Mouse (Mus musculus): Measurements from ENCODE around the gene Usp43. TPM values are rescaled to one million over a fixed set of nuclear protein-coding genes. Genes with fewer than 3 reads are reported as not detected.

Usp43 gene
- polyA plus RNA-seq, 1 experiment = not detected

- no peak for TF ChIP-seq GATA1 (IDR thresholded peaks at IDR 0.05; ENCODE audit: low read length)
Measured at GRCm38 (mm10) chr11:67853996-67854395, 68.0 kb downstream of the Usp43 start.

- no peak for TF ChIP-seq GATA1 (IDR thresholded peaks at IDR 0.05; ENCODE audit: low read length)
Measured at GRCm38 (mm10) chr11:67851770-67852169, 70.2 kb downstream of the Usp43 start.

- no peak for TF ChIP-seq GATA1 (IDR thresholded peaks at IDR 0.05; ENCODE audit: low read length)
Measured at GRCm38 (mm10) chr11:67845193-67845592, 76.8 kb downstream of the Usp43 start.

- no peak for TF ChIP-seq GATA1 (IDR thresholded peaks at IDR 0.05; ENCODE audit: low read length)
Measured at GRCm38 (mm10) chr11:67839810-67840209, 82.1 kb downstream of the Usp43 start.

GRCm38 (mm10) chr11:67835408-67836078 is 86.4 kb downstream of the Usp43 start:
- TF ChIP-seq GATA1 (IDR thresholded peaks at IDR 0.05; ENCODE audit: low read length) = no peak

GRCm38 (mm10) chr11:67831820-67832219 is 90.1 kb downstream of the Usp43 start:
- no peak for TF ChIP-seq GATA1 (IDR thresholded peaks at IDR 0.05; ENCODE audit: low read length)

GRCm38 (mm10) chr11:67829530-67829929 is 92.4 kb downstream of the Usp43 start:
- TF ChIP-seq GATA1 (IDR thresholded peaks at IDR 0.05; ENCODE audit: low read length) = no peak

GRCm38 (mm10) chr11:67828360-67829059 is 93.4 kb downstream of the Usp43 start:
- TF ChIP-seq GATA1 (IDR thresholded peaks at IDR 0.05; ENCODE audit: low read length) = no peak

GRCm38 (mm10) chr11:67821560-67821959 is 100.4 kb downstream of the Usp43 start:
- no peak for TF ChIP-seq GATA1 (IDR thresholded peaks at IDR 0.05; ENCODE audit: low read length)

- no peak for TF ChIP-seq GATA1 (IDR thresholded peaks at IDR 0.05; ENCODE audit: low read length)
Measured at GRCm38 (mm10) chr11:67820221-67820620, 101.7 kb downstream of the Usp43 start.

GRCm38 (mm10) chr11:67819604-67820003 is 102.3 kb downstream of the Usp43 start:
- no peak for TF ChIP-seq GATA1 (IDR thresholded peaks at IDR 0.05; ENCODE audit: low read length)

- TF ChIP-seq GATA1 (IDR thresholded peaks at IDR 0.05; ENCODE audit: low read length) = no peak
Measured at GRCm38 (mm10) chr11:67811535-67811934, 110.4 kb downstream of the Usp43 start.

- no peak for TF ChIP-seq GATA1 (IDR thresholded peaks at IDR 0.05; ENCODE audit: low read length)
Measured at GRCm38 (mm10) chr11:67808051-67808450, 113.9 kb downstream of the Usp43 start.

- TF ChIP-seq GATA1 (IDR thresholded peaks at IDR 0.05; ENCODE audit: low read length) = no peak
Measured at GRCm38 (mm10) chr11:67806832-67807597, 114.9 kb downstream of the Usp43 start.

- no peak for TF ChIP-seq GATA1 (IDR thresholded peaks at IDR 0.05; ENCODE audit: low read length)
Measured at GRCm38 (mm10) chr11:67805538-67805937, 116.4 kb downstream of the Usp43 start.

Other genes with a start within 250 kb of the Usp43 start
- gene Rcvrn, start 226.8 kb downstream of the Usp43 start, polyA plus RNA-seq (2012) = not detected in 2 replicates
- gene Glp2r, start 151.0 kb downstream of the Usp43 start, polyA plus RNA-seq (2012) = not detected in 2 replicates
- not detected in 2 replicates for gene Gsg1l2, start 147.5 kb downstream of the Usp43 start, polyA plus RNA-seq (2012)
- gene Dhrs7c, start 124.0 kb downstream of the Usp43 start, polyA plus RNA-seq (2012) = not detected in 2 replicates
- gene Cfap52, start 43.5 kb upstream of the Usp43 start, polyA plus RNA-seq (2012) = not detected in 2 replicates
- gene Stx8, start 44.0 kb upstream of the Usp43 start, polyA plus RNA-seq (2012) = 0.66 and 1.0 TPM in 2 replicates

All from G1E-ER4 (cell line).